Mouse (Mus musculus) forebrain, embryonic 16.5 days (tissue): ENCODE results near the gene Prr22. TPM values are rescaled to one million over a fixed set of nuclear protein-coding genes. Genes with fewer than 3 reads are reported as not detected.

Source experiments
- ATAC-seq: fragments of 200-750 bp; cut with Nextera tagmentation; 2 replicates; pipeline ENCODE4 v1.8.0; 2017; ENCODE audit warnings: mild to moderate bottlenecking, moderate library complexity
- H3K27ac ChIP-seq: fragments of 300-500 bp; sonication (generic); 2 replicates; pipeline ENCODE4 v1.5.1; 2014; ENCODE audit warnings: low read length, control low read depth
- H3K27me3 ChIP-seq: fragments of 300-500 bp; sonication (generic); replicated peaks from 2 replicates; pipeline ENCODE4 v1.6.1; 2014; ENCODE audit warnings: low read length; ENCODE audit not compliant: control insufficient read depth, insufficient read depth
- H3K36me3 ChIP-seq: fragments of 300-500 bp; sonication (generic); 2 replicates; pipeline ENCODE4 v1.6.1; 2014; ENCODE audit not compliant: control insufficient read depth, insufficient read depth
- H3K4me1 ChIP-seq: fragments of 300-500 bp; sonication (generic); replicated peaks from 2 replicates; pipeline ENCODE4 v1.6.1; 2014; ENCODE audit warnings: low read length; ENCODE audit not compliant: control insufficient read depth, insufficient read depth
- H3K4me2 ChIP-seq: fragments of 300-500 bp; sonication (generic); 2 replicates; pipeline ENCODE4 v1.6.1; 2014; ENCODE audit warnings: mild to moderate bottlenecking, low read length, control low read depth
- H3K4me3 ChIP-seq: fragments of 300-500 bp; sonication (generic); replicated peaks from 2 replicates; pipeline ENCODE4 v1.5.1; 2014; ENCODE audit warnings: mild to moderate bottlenecking, low read length, control low read depth
- H3K9ac ChIP-seq: fragments of 300-500 bp; sonication (generic); replicated peaks from 2 replicates; pipeline ENCODE4 v1.6.1; 2014; ENCODE audit warnings: low read depth, low read length, control low read depth
- H3K9me3 ChIP-seq: fragments of 300-500 bp; sonication (generic); 2 replicates; pipeline ENCODE4 v1.6.1; 2016; ENCODE audit warnings: low read length; ENCODE audit not compliant: control insufficient read depth
- WGBS: fragments of 180-500 bp; shearing (Covaris S2); extraction: QIAGEN DNeasy Blood & Tissue Kit; methylation state at CpG from one replicate; pipeline ENCODE4 v1.1.7; 2014; 5-methylcytosine and 5-hydroxymethylcytosine counted together
- polyA plus RNA-seq: library from polyadenylated mRNA; unstranded; fragments of >200 nt; fragmentation: Nextera tagmentation; extraction: Ambion mirVana; gene quantifications from 2 replicates; pipeline ENCODE4 v1.2.1, GENCODE M21; 2015

Prr22 gene
- polyA plus RNA-seq, 1 experiment from 2014 or later: 1.0 TPM

- H3K4me2 ChIP-seq: no peak overlapping the region
- H3K9me3 ChIP-seq: no peaks in the 10 kb centered on the region
- no peak overlapping the region for H3K9ac ChIP-seq
- no peak overlapping the region for H3K4me3 ChIP-seq
- H3K27ac ChIP-seq: peak overlapping the region; percentile 24
- peaks cover 28% of the 10 kb centered on the region for H3K4me1 ChIP-seq
- no peak for ATAC-seq
- 59% methylated on average over 3 of the region's 3 CpGs for WGBS
- no peaks in the 10 kb centered on the region for H3K36me3 ChIP-seq
- no peaks in the 10 kb centered on the region for H3K27me3 ChIP-seq
Observed at GRCm38 (mm10) chr17:56815057-56815345, 45.0 kb downstream of the Prr22 start.

- Histone ChIP-seq H3K27ac (no peak overlapping the region), H3K36me3 (no peaks in the 10 kb centered on the region), H3K4me1 (peaks cover 16% of the 10 kb centered on the region), H3K4me2 (no peak overlapping the region), H3K9ac (no peak overlapping the region), H3K4me3 (no peak overlapping the region), H3K9me3 (no peaks in the 10 kb centered on the region), H3K27me3 (no peaks in the 10 kb centered on the region)
- ATAC-seq: no peak; the same call in 1 of the 2 replicates
- 27% methylated on average over 11 of the region's 11 CpGs for WGBS
Observed at GRCm38 (mm10) chr17:56818067-56818636, 48.1 kb downstream of the Prr22 start.

- WGBS: 55% methylated on average over 6 of the region's 6 CpGs
- no peaks in the 10 kb centered on the region for H3K9me3 ChIP-seq
- no peak overlapping the region for H3K27ac ChIP-seq
- no peaks in the 10 kb centered on the region for H3K27me3 ChIP-seq
- no peaks in the 10 kb centered on the region for H3K36me3 ChIP-seq
- no peak overlapping the region for H3K4me2 ChIP-seq
- no peak overlapping the region for H3K9ac ChIP-seq
- peaks cover 12% of the 10 kb centered on the region for H3K4me1 ChIP-seq
- no peak overlapping the region for H3K4me3 ChIP-seq
- ATAC-seq: no peak
Observed at GRCm38 (mm10) chr17:56819032-56819545, 49.0 kb downstream of the Prr22 start.

- Histone ChIP-seq H3K27ac (no peak overlapping the region), H3K4me2 (no peak overlapping the region), H3K36me3 (no peaks in the 10 kb centered on the region), H3K4me3 (no peak overlapping the region), H3K4me1 (peaks cover 6% of the 10 kb centered on the region), H3K9me3 (no peaks in the 10 kb centered on the region), H3K9ac (no peak overlapping the region), H3K27me3 (no peaks in the 10 kb centered on the region)
- ATAC-seq: peak; percentile 42
- WGBS: 77% methylated on average over 8 of the region's 8 CpGs
Observed at GRCm38 (mm10) chr17:56819694-56820111, 49.7 kb downstream of the Prr22 start.

Other genes starting within 250 kb of the Prr22 start
- 0.51 and 0.92 TPM in 2 replicates for gene Gm20219, start 215.9 kb upstream of the Prr22 start, polyA plus RNA-seq
- 72.9 and 85.4 TPM in 2 replicates for gene Safb2, start 185.7 kb upstream of the Prr22 start, polyA plus RNA-seq
- 121 and 133 TPM in 2 replicates for gene Safb, start 185.4 kb upstream of the Prr22 start, polyA plus RNA-seq
- 167 and 179 TPM in 2 replicates for gene 2410015M20Rik, start 160.5 kb upstream of the Prr22 start, polyA plus RNA-seq
- gene Rpl36, start 156.8 kb upstream of the Prr22 start, polyA plus RNA-seq: 921 and 1,031 TPM in 2 replicates
- gene Lonp1, start 143.4 kb upstream of the Prr22 start, polyA plus RNA-seq: 48.2 and 48.6 TPM in 2 replicates
- 1.0 and 1.5 TPM in 2 replicates for gene Catsperd, start 142.1 kb upstream of the Prr22 start, polyA plus RNA-seq
- gene Ranbp3, start 97.0 kb upstream of the Prr22 start, polyA plus RNA-seq: 114 and 120 TPM in 2 replicates
- 377 and 426 TPM in 2 replicates for gene Ndufa11, start 52.5 kb upstream of the Prr22 start, polyA plus RNA-seq
- gene Vmac, start 52.2 kb upstream of the Prr22 start, polyA plus RNA-seq: 20.6 and 21.8 TPM in 2 replicates
- gene Nrtn, start 12.7 kb upstream of the Prr22 start, polyA plus RNA-seq: 0.73 and 0.84 TPM in 2 replicates
- 73.5 and 90.4 TPM in 2 replicates for gene Dus3l, start 5.5 kb upstream of the Prr22 start, polyA plus RNA-seq
- gene Rfx2, start 60.8 kb downstream of the Prr22 start, polyA plus RNA-seq: 3.7 and 4.2 TPM in 2 replicates
- gene Acsbg2, start 104.2 kb downstream of the Prr22 start, polyA plus RNA-seq: not detected in 2 replicates
- 0.50 and 0.65 TPM in 2 replicates for gene 1700061G19Rik, start 105.2 kb downstream of the Prr22 start, polyA plus RNA-seq
- gene Mllt1, start 165.2 kb downstream of the Prr22 start, polyA plus RNA-seq: 86.1 and 86.7 TPM in 2 replicates
- not detected in 2 replicates for gene Acer1, start 211.9 kb downstream of the Prr22 start, polyA plus RNA-seq
- 153 and 178 TPM in 2 replicates for gene Clpp, start 220.1 kb downstream of the Prr22 start, polyA plus RNA-seq
- 40.1 and 45.8 TPM in 2 replicates for gene Alkbh7, start 227.1 kb downstream of the Prr22 start, polyA plus RNA-seq
- gene Pspn, start 229.8 kb downstream of the Prr22 start, polyA plus RNA-seq: 0.60 and 1.0 TPM in 2 replicates
- 84.3 and 90.1 TPM in 2 replicates for gene Gtf2f1, start 241.0 kb downstream of the Prr22 start, polyA plus RNA-seq
- gene Gm17949, start 241.2 kb downstream of the Prr22 start, polyA plus RNA-seq: 0.47 and 0.83 TPM in 2 replicates